Mouse (Mus musculus): ENCODE data around the gene Lmbrd2. TPM values are rescaled to one million over a fixed set of nuclear protein-coding genes. Genes with fewer than 3 reads are reported as not detected.

Lmbrd2 gene
- polyA plus RNA-seq, 1 experiment from 2014 or later = 3.9 TPM

GRCm38 (mm10) chr15:9111648-9112047 is 28.7 kb upstream of the Lmbrd2 start:
- Histone ChIP-seq H3K9ac (ENCODE audit: low read depth, low read length) (no peak overlapping the region), H3K9me3 (ENCODE audit: control insufficient read depth, low read length) (no peaks in the 10 kb centered on the region), H3K27me3 (replicated peaks; ENCODE audit: control insufficient read depth, insufficient read depth, low read length) (no peaks in the 10 kb centered on the region), H3K36me3 (ENCODE audit: control insufficient read depth, insufficient read depth, low read length) (peaks cover 11% of the 10 kb centered on the region), H3K4me1 (ENCODE audit: control insufficient read depth, insufficient read depth, low read depth, low read length) (no peaks in the 10 kb centered on the region), H3K27ac (ENCODE audit: low read depth, low read length) (no peak overlapping the region), H3K4me2 (ENCODE audit: low read length) (no peak overlapping the region), H3K4me3 (ENCODE audit: low read length) (no peak overlapping the region)
- no peak for ATAC-seq
- WGBS = 75% methylated on average over 3 of the region's 3 CpGs

GRCm38 (mm10) chr15:9113556-9113955 is 26.8 kb upstream of the Lmbrd2 start:
- H3K36me3 ChIP-seq (ENCODE audit: control insufficient read depth, insufficient read depth, low read length) = peaks cover 15% of the 10 kb centered on the region
- no peaks in the 10 kb centered on the region for H3K4me1 ChIP-seq (ENCODE audit: control insufficient read depth, insufficient read depth, low read depth, low read length)
- no peak overlapping the region for H3K9ac ChIP-seq (ENCODE audit: low read depth, low read length)
- no peak overlapping the region for H3K4me3 ChIP-seq (ENCODE audit: low read length)
- WGBS = 82% methylated on average over 9 of the region's 9 CpGs
- H3K9me3 ChIP-seq (ENCODE audit: control insufficient read depth, low read length) = no peaks in the 10 kb centered on the region
- H3K27me3 ChIP-seq (replicated peaks; ENCODE audit: control insufficient read depth, insufficient read depth, low read length) = no peaks in the 10 kb centered on the region
- no peak for ATAC-seq
- no peak overlapping the region for H3K4me2 ChIP-seq (ENCODE audit: low read length)
- H3K27ac ChIP-seq (ENCODE audit: low read depth, low read length) = no peak overlapping the region

GRCm38 (mm10) chr15:9114131-9114530 is 26.2 kb upstream of the Lmbrd2 start:
- Histone ChIP-seq H3K27me3 (replicated peaks; ENCODE audit: control insufficient read depth, insufficient read depth, low read length) (no peaks in the 10 kb centered on the region), H3K27ac (ENCODE audit: low read depth, low read length) (no peak overlapping the region), H3K4me1 (ENCODE audit: control insufficient read depth, insufficient read depth, low read depth, low read length) (no peaks in the 10 kb centered on the region), H3K9me3 (ENCODE audit: control insufficient read depth, low read length) (no peaks in the 10 kb centered on the region), H3K4me2 (ENCODE audit: low read length) (no peak overlapping the region), H3K36me3 (ENCODE audit: control insufficient read depth, insufficient read depth, low read length) (peaks cover 15% of the 10 kb centered on the region), H3K9ac (ENCODE audit: low read depth, low read length) (no peak overlapping the region), H3K4me3 (ENCODE audit: low read length) (no peak overlapping the region)
- 86% methylated on average over 4 of the region's 4 CpGs for WGBS
- no peak for ATAC-seq

- no peak overlapping the region for H3K27ac ChIP-seq (ENCODE audit: low read depth, low read length)
- H3K27me3 ChIP-seq (replicated peaks; ENCODE audit: control insufficient read depth, insufficient read depth, low read length) = no peaks in the 10 kb centered on the region
- H3K4me2 ChIP-seq (ENCODE audit: low read length) = no peak overlapping the region
- H3K36me3 ChIP-seq (ENCODE audit: control insufficient read depth, insufficient read depth, low read length) = peaks cover 15% of the 10 kb centered on the region
- H3K9me3 ChIP-seq (ENCODE audit: control insufficient read depth, low read length) = no peaks in the 10 kb centered on the region
- H3K4me1 ChIP-seq (ENCODE audit: control insufficient read depth, insufficient read depth, low read depth, low read length) = no peaks in the 10 kb centered on the region
- H3K4me3 ChIP-seq (ENCODE audit: low read length) = no peak overlapping the region
- no peak overlapping the region for H3K9ac ChIP-seq (ENCODE audit: low read depth, low read length)
- ATAC-seq = no peak
- 78% methylated on average over 5 of the region's 5 CpGs for WGBS
Observed at GRCm38 (mm10) chr15:9114599-9114998, 25.8 kb upstream of the Lmbrd2 start.

GRCm38 (mm10) chr15:9118852-9119251 is 21.5 kb upstream of the Lmbrd2 start:
- no peak overlapping the region for H3K4me2 ChIP-seq (ENCODE audit: low read length)
- H3K27ac ChIP-seq (ENCODE audit: low read depth, low read length) = no peak overlapping the region
- no peak overlapping the region for H3K4me3 ChIP-seq (ENCODE audit: low read length)
- no peaks in the 10 kb centered on the region for H3K27me3 ChIP-seq (replicated peaks; ENCODE audit: control insufficient read depth, insufficient read depth, low read length)
- H3K4me1 ChIP-seq (ENCODE audit: control insufficient read depth, insufficient read depth, low read depth, low read length) = no peaks in the 10 kb centered on the region
- peaks cover 33% of the 10 kb centered on the region for H3K36me3 ChIP-seq (ENCODE audit: control insufficient read depth, insufficient read depth, low read length)
- no peak overlapping the region for H3K9ac ChIP-seq (ENCODE audit: low read depth, low read length)
- WGBS = 95% methylated on average over 4 of the region's 4 CpGs
- ATAC-seq = no peak
- no peaks in the 10 kb centered on the region for H3K9me3 ChIP-seq (ENCODE audit: control insufficient read depth, low read length)

- no peaks in the 10 kb centered on the region for H3K27me3 ChIP-seq (replicated peaks; ENCODE audit: control insufficient read depth, insufficient read depth, low read length)
- no peak overlapping the region for H3K4me3 ChIP-seq (ENCODE audit: low read length)
- peak; percentile 74 for ATAC-seq
- H3K27ac ChIP-seq (ENCODE audit: low read depth, low read length) = no peak overlapping the region; the same call in 1 of the 2 replicates
- no peak overlapping the region for H3K9ac ChIP-seq (ENCODE audit: low read depth, low read length)
- H3K9me3 ChIP-seq (ENCODE audit: control insufficient read depth, low read length) = no peaks in the 10 kb centered on the region
- peaks cover 25% of the 10 kb centered on the region for H3K36me3 ChIP-seq (ENCODE audit: control insufficient read depth, insufficient read depth, low read length)
- WGBS = 88% methylated on average over 2 of the region's 2 CpGs
- H3K4me2 ChIP-seq (ENCODE audit: low read length) = no peak overlapping the region
- H3K4me1 ChIP-seq (ENCODE audit: control insufficient read depth, insufficient read depth, low read depth, low read length) = no peaks in the 10 kb centered on the region
Observed at GRCm38 (mm10) chr15:9120081-9120480, 20.3 kb upstream of the Lmbrd2 start.

GRCm38 (mm10) chr15:9122989-9123388 is 17.4 kb upstream of the Lmbrd2 start:
- H3K4me1 ChIP-seq (ENCODE audit: control insufficient read depth, insufficient read depth, low read depth, low read length) = no peaks in the 10 kb centered on the region
- no peak overlapping the region for H3K9ac ChIP-seq (ENCODE audit: low read depth, low read length)
- no peak overlapping the region for H3K27ac ChIP-seq (ENCODE audit: low read depth, low read length)
- no peak for ATAC-seq
- peaks cover 22% of the 10 kb centered on the region for H3K36me3 ChIP-seq (ENCODE audit: control insufficient read depth, insufficient read depth, low read length)
- WGBS = 93% methylated on average over 4 of the region's 4 CpGs
- no peak overlapping the region for H3K4me3 ChIP-seq (ENCODE audit: low read length)
- H3K27me3 ChIP-seq (replicated peaks; ENCODE audit: control insufficient read depth, insufficient read depth, low read length) = no peaks in the 10 kb centered on the region
- no peak overlapping the region for H3K4me2 ChIP-seq (ENCODE audit: low read length)
- H3K9me3 ChIP-seq (ENCODE audit: control insufficient read depth, low read length) = no peaks in the 10 kb centered on the region

GRCm38 (mm10) chr15:9124856-9125255 is 15.5 kb upstream of the Lmbrd2 start:
- 93% methylated on average over 21 of the region's 21 CpGs for WGBS
- Histone ChIP-seq H3K27me3 (replicated peaks; ENCODE audit: control insufficient read depth, insufficient read depth, low read length) (no peaks in the 10 kb centered on the region), H3K9ac (ENCODE audit: low read depth, low read length) (no peak overlapping the region), H3K36me3 (ENCODE audit: control insufficient read depth, insufficient read depth, low read length) (peaks cover 27% of the 10 kb centered on the region), H3K27ac (ENCODE audit: low read depth, low read length) (no peak overlapping the region), H3K4me1 (ENCODE audit: control insufficient read depth, insufficient read depth, low read depth, low read length) (no peaks in the 10 kb centered on the region), H3K4me3 (ENCODE audit: low read length) (no peak overlapping the region), H3K9me3 (ENCODE audit: control insufficient read depth, low read length) (no peaks in the 10 kb centered on the region), H3K4me2 (ENCODE audit: low read length) (no peak overlapping the region)
- ATAC-seq = no peak

- no peak overlapping the region for H3K4me2 ChIP-seq (ENCODE audit: low read length)
- no peaks in the 10 kb centered on the region for H3K4me1 ChIP-seq (ENCODE audit: control insufficient read depth, insufficient read depth, low read depth, low read length)
- H3K36me3 ChIP-seq (ENCODE audit: control insufficient read depth, insufficient read depth, low read length) = peaks cover 18% of the 10 kb centered on the region
- no peak overlapping the region for H3K27ac ChIP-seq (ENCODE audit: low read depth, low read length)
- no peaks in the 10 kb centered on the region for H3K9me3 ChIP-seq (ENCODE audit: control insufficient read depth, low read length)
- ATAC-seq = no peak
- no peak overlapping the region for H3K4me3 ChIP-seq (ENCODE audit: low read length)
- no peaks in the 10 kb centered on the region for H3K27me3 ChIP-seq (replicated peaks; ENCODE audit: control insufficient read depth, insufficient read depth, low read length)
- 95% methylated on average over 7 of the region's 7 CpGs for WGBS
- no peak overlapping the region for H3K9ac ChIP-seq (ENCODE audit: low read depth, low read length)
Observed at GRCm38 (mm10) chr15:9127051-9127791, 13.1 kb upstream of the Lmbrd2 start.
